Mouse (Mus musculus) thymus, adult 2 months (tissue): Measurements from ENCODE around the gene Bud31. TPM values are rescaled to one million over a fixed set of nuclear protein-coding genes. Genes with fewer than 3 reads are reported as not detected.
A peak's percentile ranks its signal among the peaks of the same experiment; 100 is the strongest.

Source experiments
- DNase-seq: peaks from one replicate; pipeline ENCODE4 v3.0.0; 2021
- H3K27ac ChIP-seq: fragments of 200-500 bp; 2 replicates; pipeline ENCODE4 v1.5.1; 2012; ENCODE audit warnings: low read length, control low read depth; ENCODE audit not compliant: control insufficient read depth, insufficient read depth
- H3K27me3 ChIP-seq: fragments of 200-500 bp; 2 replicates; pipeline ENCODE4 v1.6.1; 2012; ENCODE audit warnings: mild to moderate bottlenecking, low read length, moderate library complexity, mixed read lengths; ENCODE audit not compliant: control insufficient read depth, insufficient read depth
- H3K36me3 ChIP-seq: fragments of 200-500 bp; 2 replicates; pipeline ENCODE4 v1.6.1; 2012; ENCODE audit warnings: mild to moderate bottlenecking, low read length, moderate library complexity; ENCODE audit not compliant: control insufficient read depth, insufficient read depth
- H3K4me1 ChIP-seq: fragments of 200-500 bp; replicated peaks from 2 replicates; pipeline ENCODE4 v1.6.1; 2012; ENCODE audit warnings: low read length; ENCODE audit not compliant: control insufficient read depth, insufficient read depth
- H3K4me3 ChIP-seq: fragments of 200-500 bp; 2 replicates; pipeline ENCODE4 v1.5.1; 2012; ENCODE audit warnings: mild to moderate bottlenecking, low read length, control low read depth, moderate library complexity; ENCODE audit not compliant: control insufficient read depth, insufficient read depth
- CTCF ChIP-seq: fragments of 200-500 bp; IDR thresholded peaks from 2 replicates; pipeline ENCODE4 v1.5.1; 2012; ENCODE audit warnings: mild to moderate bottlenecking, control low read depth, low read length, moderate library complexity, borderline replicate concordance; ENCODE audit not compliant: control insufficient read depth, poor library complexity, insufficient read depth; ENCODE audit errors: extremely low read depth
- POLR2A ChIP-seq: fragments of 200-500 bp; IDR thresholded peaks from 2 replicates; pipeline ENCODE4 v1.6.1; 2012; ENCODE audit warnings: mild to moderate bottlenecking, low read length, control low read depth, moderate library complexity; ENCODE audit not compliant: control insufficient read depth, poor library complexity, insufficient read depth; ENCODE audit errors: extremely low read depth
- WGBS: fragments of 180-500 bp; shearing (Covaris S2); methylation state at CpG from one replicate; pipeline ENCODE4 v1.1.7; 2018; 5-methylcytosine and 5-hydroxymethylcytosine counted together
- polyA plus RNA-seq: library from polyadenylated mRNA; depleted of rRNA; stranded (reverse); fragments of >200 nt; gene quantifications from 2 replicates; pipeline ENCODE4 v1.2.3, GENCODE M21; 2012

The Bud31 gene
- polyA plus RNA-seq, 1 experiment, result 105 TPM

GRCm38 (mm10) chr5:145115736-145116135 is 24.4 kb upstream of the Bud31 start:
- H3K27me3 ChIP-seq, result no peaks in the 10 kb centered on the region
- peaks cover 22% of the 10 kb centered on the region for H3K4me1 ChIP-seq
- no peaks in the 10 kb centered on the region for H3K36me3 ChIP-seq
- TF ChIP-seq CTCF, result no peak
- no peak for TF ChIP-seq POLR2A
- WGBS, result 62% methylated on average over 5 of the region's 5 CpGs
- DNase-seq, result no peak
- peak overlapping the region; percentile 5; the same call in 1 of the 2 replicates for H3K4me3 ChIP-seq
- peak overlapping the region; percentile 96 for H3K27ac ChIP-seq

GRCm38 (mm10) chr5:145116316-145116715 is 23.8 kb upstream of the Bud31 start:
- peak overlapping the region; percentile 31 for H3K4me3 ChIP-seq
- DNase-seq, result peak; percentile 59
- H3K27me3 ChIP-seq, result no peaks in the 10 kb centered on the region
- peaks cover 22% of the 10 kb centered on the region for H3K4me1 ChIP-seq
- H3K36me3 ChIP-seq, result no peaks in the 10 kb centered on the region
- under 1% methylated on average over 4 of the region's 4 CpGs for WGBS
- TF ChIP-seq POLR2A (no peak), CTCF (no peak)
- H3K27ac ChIP-seq, result peak overlapping the region; percentile 96

- Histone ChIP-seq H3K36me3 (0 out of 2 replicates have a peak, but pooled peaks cover 2% of the 10 kb centered on the region), H3K27ac (peak overlapping the region; percentile 96), H3K4me3 (peak overlapping the region; percentile 31), H3K27me3 (no peaks in the 10 kb centered on the region), H3K4me1 (peaks cover 22% of the 10 kb centered on the region)
- WGBS, result 62% methylated on average over 10 of the region's 10 CpGs
- DNase-seq, result peak; percentile 72
- TF ChIP-seq CTCF (peak; percentile 85), POLR2A (no peak)
These were observed 23.2 kb upstream of the Bud31 start for GRCm38 (mm10) chr5:145116916-145117315.

GRCm38 (mm10) chr5:145118005-145118404 is 22.2 kb upstream of the Bud31 start:
- no peak overlapping the region for H3K4me3 ChIP-seq
- H3K27ac ChIP-seq, result no peak overlapping the region

GRCm38 (mm10) chr5:145118461-145118860 is 21.7 kb upstream of the Bud31 start:
- H3K4me1 ChIP-seq, result peaks cover 21% of the 10 kb centered on the region
- no peaks in the 10 kb centered on the region for H3K27me3 ChIP-seq
- DNase-seq, result no peak
- TF ChIP-seq POLR2A, result no peak
- TF ChIP-seq CTCF, result no peak
- H3K36me3 ChIP-seq, result peaks cover 12% of the 10 kb centered on the region; the same call in 1 of the 2 replicates
- WGBS, result 97% methylated on average over 5 of the region's 5 CpGs
- H3K27ac ChIP-seq, result no peak overlapping the region
- H3K4me3 ChIP-seq, result no peak overlapping the region

More at GRCm38 (mm10) chr5:145118005-145118404, 22.2 kb upstream of the Bud31 start:
- Histone ChIP-seq H3K36me3 (peaks cover 12% of the 10 kb centered on the region; the same call in 1 of the 2 replicates), H3K4me1 (peaks cover 22% of the 10 kb centered on the region), H3K27me3 (no peaks in the 10 kb centered on the region)
- no peak for TF ChIP-seq POLR2A
- 84% methylated on average over 6 of the region's 6 CpGs for WGBS
- no peak for DNase-seq

GRCm38 (mm10) chr5:145119385-145119784 is 20.8 kb upstream of the Bud31 start:
- peak; percentile 23 for DNase-seq
- Histone ChIP-seq H3K4me3 (no peak overlapping the region), H3K4me1 (peaks cover 16% of the 10 kb centered on the region), H3K27me3 (no peaks in the 10 kb centered on the region), H3K27ac (no peak overlapping the region), H3K36me3 (peaks cover 22% of the 10 kb centered on the region)
- no peak for TF ChIP-seq CTCF
- TF ChIP-seq POLR2A, result no peak
- 91% methylated on average over 2 of the region's 2 CpGs for WGBS

GRCm38 (mm10) chr5:145120921-145121320 is 19.2 kb upstream of the Bud31 start:
- H3K27me3 ChIP-seq, result no peaks in the 10 kb centered on the region
- no peak overlapping the region for H3K27ac ChIP-seq
- no peak overlapping the region for H3K4me3 ChIP-seq
- TF ChIP-seq CTCF (no peak), POLR2A (no peak)
- DNase-seq, result no peak
- WGBS, result 93% methylated on average over 7 of the region's 7 CpGs
- H3K36me3 ChIP-seq, result peaks cover 37% of the 10 kb centered on the region
- H3K4me1 ChIP-seq, result peaks cover 10% of the 10 kb centered on the region
